Mouse (Mus musculus) bone marrow macrophage, adult 2 months (primary cell): ENCODE results near the gene Casp7.

Source experiments
- CTCF ChIP-seq: IDR thresholded peaks from 2 replicates; pipeline ENCODE4 v1.5.1; 2012; ENCODE audit warnings: low read depth, mild to moderate bottlenecking, low read length, moderate library complexity
- POLR2A ChIP-seq: IDR thresholded peaks from 2 replicates; pipeline ENCODE4 v1.6.1; 2012; ENCODE audit warnings: mild to moderate bottlenecking, low read depth, low read length, borderline replicate concordance

DNA sequence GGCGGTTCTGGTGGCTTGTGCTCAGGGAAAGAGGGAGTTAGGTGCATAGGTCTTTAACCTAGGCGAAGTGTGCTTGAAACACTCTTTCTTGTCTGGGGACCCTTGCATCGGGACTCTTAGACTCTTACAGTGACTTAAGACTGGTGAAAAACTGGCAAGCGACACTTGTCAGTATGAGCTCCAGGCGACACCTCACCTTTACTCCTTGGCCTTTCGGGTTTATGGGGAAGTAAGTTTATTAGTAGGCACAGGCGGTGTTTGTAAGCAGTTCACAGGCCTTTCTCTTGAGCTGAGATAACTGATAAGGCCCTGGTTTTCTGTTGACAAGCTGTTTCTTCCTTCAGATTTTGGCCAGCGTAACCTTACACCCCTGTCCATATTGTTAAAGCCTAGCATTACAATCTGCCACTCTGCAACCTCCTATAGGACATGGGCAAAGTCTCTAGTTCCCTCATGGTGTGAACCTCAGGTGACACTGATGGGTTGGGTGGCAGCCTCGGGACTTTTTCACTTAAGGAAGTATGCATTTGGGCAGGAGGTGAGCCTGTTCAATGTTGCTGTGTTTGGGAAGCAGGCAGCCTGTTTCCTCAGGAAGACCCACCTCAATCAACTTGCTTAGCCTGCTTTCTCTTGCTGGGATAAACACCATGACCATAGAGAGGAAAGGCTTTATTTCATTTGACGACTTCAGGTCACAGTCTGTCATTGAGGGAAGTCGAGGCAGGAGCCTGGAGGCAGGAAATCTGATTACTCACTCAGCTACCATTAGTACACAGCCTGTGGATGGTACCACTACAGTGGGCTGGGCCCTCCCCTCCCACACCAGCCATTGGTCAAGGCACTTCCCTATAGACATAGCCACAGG, 966 bp downstream of the Casp7 start:
- no peak for TF ChIP-seq CTCF
- no peak for TF ChIP-seq POLR2A
